Mouse (Mus musculus) stomach, embryonic 16.5 days (tissue): ENCODE data around the gene Gatad2a. TPM values are rescaled to one million over a fixed set of nuclear protein-coding genes. Genes with fewer than 3 reads are reported as not detected.

Source experiments
- ATAC-seq: fragments of 200-750 bp; cut with Nextera tagmentation; 2 replicates; pipeline ENCODE4 v1.8.0; 2017; ENCODE audit warnings: moderate number of reproducible peaks, moderate TSS enrichment; ENCODE audit not compliant: insufficient read depth, low FRiP score
- H3K27ac ChIP-seq: fragments of 300-500 bp; sonication (generic); 2 replicates; pipeline ENCODE4 v1.5.1; 2014; ENCODE audit warnings: low read length
- H3K27me3 ChIP-seq: fragments of 300-500 bp; sonication (generic); 2 replicates; pipeline ENCODE4 v1.6.1; 2014; ENCODE audit warnings: low read length, control low read depth, mixed read lengths; ENCODE audit not compliant: control insufficient read depth, insufficient read depth
- H3K36me3 ChIP-seq: fragments of 300-500 bp; sonication (generic); 2 replicates; pipeline ENCODE4 v1.6.1; 2014; ENCODE audit warnings: low read length; ENCODE audit not compliant: control insufficient read depth, insufficient read depth
- H3K4me1 ChIP-seq: fragments of 300-500 bp; sonication (generic); 2 replicates; pipeline ENCODE4 v1.6.1; 2014; ENCODE audit warnings: low read length, control low read depth, mixed read lengths; ENCODE audit not compliant: control insufficient read depth, insufficient read depth
- H3K4me2 ChIP-seq: fragments of 300-500 bp; sonication (generic); 2 replicates; pipeline ENCODE4 v1.6.1; 2014; ENCODE audit warnings: low read depth, low read length, mixed read lengths
- H3K4me3 ChIP-seq: fragments of 300-500 bp; sonication (generic); replicated peaks from 2 replicates; pipeline ENCODE4 v1.5.1; 2014; ENCODE audit warnings: mild to moderate bottlenecking, low read length
- H3K9ac ChIP-seq: fragments of 300-500 bp; sonication (generic); 2 replicates; pipeline ENCODE4 v1.6.1; 2014; ENCODE audit warnings: low read length
- H3K9me3 ChIP-seq: fragments of 300-500 bp; sonication (generic); replicated peaks from 2 replicates; pipeline ENCODE4 v1.6.1; 2016; ENCODE audit warnings: low read length, control low read depth; ENCODE audit not compliant: control insufficient read depth
- WGBS: fragments of 180-500 bp; shearing (Covaris S2); extraction: QIAGEN DNeasy Blood & Tissue Kit; methylation state at CpG from one replicate; pipeline ENCODE4 v1.1.7; 2014; 5-methylcytosine and 5-hydroxymethylcytosine counted together
- polyA plus RNA-seq: library from polyadenylated mRNA; unstranded; fragments of >200 nt; fragmentation: Nextera tagmentation; extraction: Ambion mirVana; gene quantifications from 2 replicates; pipeline ENCODE4 v1.2.1, GENCODE M21; 2015

Gene Gatad2a
- polyA plus RNA-seq, 1 experiment from 2014 or later: 29.7 TPM

DNA sequence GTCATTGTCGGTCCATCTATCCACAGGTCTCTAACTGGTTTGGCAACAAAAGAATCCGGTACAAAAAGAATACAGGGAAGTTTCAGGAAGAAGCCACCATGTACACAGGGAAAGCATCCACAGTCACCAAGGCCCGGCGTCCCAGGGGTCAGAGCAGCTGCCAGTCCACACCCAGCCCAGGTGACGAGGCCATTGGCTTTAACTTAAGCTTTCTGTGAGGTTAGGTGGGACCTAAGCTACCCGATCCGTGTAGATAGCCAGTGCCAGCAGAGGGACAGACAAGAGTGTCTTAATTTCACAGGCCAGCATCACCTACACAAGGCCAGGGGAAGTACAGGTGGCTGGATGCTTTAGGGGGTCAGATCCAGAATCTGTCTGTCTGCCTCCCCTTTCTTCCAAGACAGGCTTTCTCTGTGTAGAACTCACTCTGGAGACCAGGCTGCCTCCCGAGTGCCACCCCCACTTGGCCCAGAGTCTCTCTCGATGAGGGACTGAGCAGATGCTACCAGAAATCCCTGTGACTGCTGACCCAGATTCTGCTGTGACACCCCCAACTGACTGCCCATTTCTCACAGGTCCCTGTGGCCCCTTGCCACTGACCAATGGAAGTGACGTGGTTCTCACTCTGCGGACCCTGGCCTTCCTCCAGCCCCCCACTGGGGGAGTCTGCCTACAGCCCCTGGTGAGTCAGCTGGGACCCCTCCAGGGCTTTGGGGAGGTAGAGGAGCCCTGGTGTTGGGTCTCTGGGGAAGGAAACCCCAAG lies 126.0 kb downstream of the Gatad2a start:
- 82% methylated on average over 11 of the region's 11 CpGs for WGBS
- no peak overlapping the region for H3K9ac ChIP-seq

GRCm38 (mm10) chr8:69867696-69868326 lies 128.4 kb downstream of the Gatad2a start:
- H3K4me1 ChIP-seq: no peaks in the 10 kb centered on the region

More for the DNA sequence above, 126.0 kb downstream of the Gatad2a start:
- H3K4me1 ChIP-seq: no peaks in the 10 kb centered on the region
- ATAC-seq: no peak
- H3K27ac ChIP-seq: no peak overlapping the region
- H3K27me3 ChIP-seq: no peaks in the 10 kb centered on the region
- no peaks in the 10 kb centered on the region for H3K36me3 ChIP-seq
- H3K4me3 ChIP-seq: no peak overlapping the region
- H3K4me2 ChIP-seq: no peak overlapping the region
- H3K9me3 ChIP-seq: no peaks in the 10 kb centered on the region

DNA sequence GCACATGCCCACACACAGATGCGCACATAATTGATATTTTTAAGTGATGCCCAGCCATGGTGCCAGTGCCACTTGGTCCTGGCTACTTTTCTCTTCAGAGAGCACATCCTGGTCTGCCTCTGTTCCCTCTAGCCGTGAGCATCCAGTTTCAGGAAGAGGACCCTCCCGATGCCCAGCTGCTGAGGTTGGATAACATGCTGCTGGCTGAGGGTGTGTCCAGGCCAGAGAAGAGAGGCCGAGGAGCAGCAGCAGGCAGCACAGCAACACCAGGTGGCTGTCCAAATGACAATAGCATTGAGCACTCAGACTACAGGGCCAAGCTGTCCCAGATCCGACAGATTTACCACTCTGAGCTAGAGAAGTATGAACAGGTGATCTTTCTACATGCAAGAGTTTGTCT lies 132.0 kb downstream of the Gatad2a start:
- no peak for ATAC-seq
- Histone ChIP-seq H3K9ac (no peak overlapping the region), H3K27ac (no peak overlapping the region), H3K36me3 (no peaks in the 10 kb centered on the region), H3K4me1 (no peaks in the 10 kb centered on the region), H3K9me3 (no peaks in the 10 kb centered on the region), H3K4me3 (no peak overlapping the region), H3K4me2 (no peak overlapping the region), H3K27me3 (no peaks in the 10 kb centered on the region)
- WGBS: 73% methylated on average over 5 of the region's 5 CpGs

More at GRCm38 (mm10) chr8:69867696-69868326, 128.4 kb downstream of the Gatad2a start:
- no peak overlapping the region for H3K9ac ChIP-seq
- no peak overlapping the region for H3K4me3 ChIP-seq
- no peaks in the 10 kb centered on the region for H3K9me3 ChIP-seq
- H3K4me2 ChIP-seq: no peak overlapping the region
- no peak for ATAC-seq
- H3K27ac ChIP-seq: no peak overlapping the region
- H3K27me3 ChIP-seq: no peaks in the 10 kb centered on the region
- WGBS: 66% methylated on average over 5 of the region's 5 CpGs
- no peaks in the 10 kb centered on the region for H3K36me3 ChIP-seq

DNA sequence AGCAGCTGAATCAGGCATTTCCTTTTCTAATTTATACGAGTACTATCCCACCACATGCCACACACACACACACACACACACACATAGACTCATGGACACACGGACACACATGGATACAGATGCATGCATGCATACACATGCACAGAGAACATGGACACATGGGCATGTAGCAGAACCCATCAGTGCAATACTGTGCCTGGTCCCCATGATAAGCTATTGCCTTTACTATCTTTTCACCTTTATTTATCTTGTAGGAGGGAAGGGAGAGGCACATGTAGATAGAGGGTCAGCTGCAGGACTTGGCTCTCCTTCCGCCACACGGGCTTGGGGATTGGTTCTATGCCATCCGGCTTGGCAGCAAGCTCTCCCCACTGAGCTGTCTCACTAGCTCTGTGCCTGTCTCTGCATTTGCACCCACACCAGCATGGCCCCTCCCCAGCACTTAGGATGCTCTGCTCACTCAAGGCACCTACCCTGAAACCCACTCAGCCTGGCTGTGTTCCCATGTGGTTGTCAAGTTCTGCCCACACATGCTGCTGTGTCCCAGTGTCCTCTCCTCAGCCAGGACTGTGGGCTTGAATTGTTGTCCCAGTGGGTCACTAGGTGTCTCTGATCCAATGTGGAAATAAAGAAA lies 132.7 kb downstream of the Gatad2a start:
- Histone ChIP-seq H3K36me3 (no peaks in the 10 kb centered on the region), H3K4me2 (no peak overlapping the region), H3K4me3 (no peak overlapping the region), H3K27me3 (no peaks in the 10 kb centered on the region), H3K9me3 (no peaks in the 10 kb centered on the region), H3K9ac (no peak overlapping the region), H3K4me1 (no peaks in the 10 kb centered on the region), H3K27ac (no peak overlapping the region)
- no peak for ATAC-seq
- WGBS: 76% methylated on average over 5 of the region's 5 CpGs

DNA sequence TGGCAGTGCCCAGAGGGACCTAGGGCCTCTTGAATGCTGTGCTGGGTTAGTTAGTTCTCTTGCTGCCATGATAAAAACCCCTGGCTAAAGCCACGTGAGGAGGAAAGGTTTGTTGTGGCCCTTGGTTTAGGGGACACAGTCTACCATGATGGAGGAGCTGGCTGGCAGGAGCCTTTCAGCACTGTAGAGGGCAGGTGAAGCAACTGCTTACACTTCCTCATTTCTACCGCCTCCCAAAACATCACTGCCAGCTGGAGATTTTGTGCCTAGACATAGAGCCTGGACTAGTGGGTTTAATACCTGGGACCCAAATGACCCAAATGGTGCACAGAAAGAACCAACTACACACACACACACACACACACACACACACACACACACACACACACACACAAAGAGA lies 134.9 kb downstream of the Gatad2a start:
- 63% methylated on average over 2 of the region's 2 CpGs for WGBS
- no peaks in the 10 kb centered on the region for H3K9me3 ChIP-seq
- no peaks in the 10 kb centered on the region for H3K27me3 ChIP-seq
- ATAC-seq: no peak
- no peak overlapping the region for H3K9ac ChIP-seq
- no peaks in the 10 kb centered on the region for H3K4me1 ChIP-seq
- no peak overlapping the region for H3K27ac ChIP-seq
- no peaks in the 10 kb centered on the region for H3K36me3 ChIP-seq
- no peak overlapping the region for H3K4me3 ChIP-seq
- H3K4me2 ChIP-seq: no peak overlapping the region

DNA sequence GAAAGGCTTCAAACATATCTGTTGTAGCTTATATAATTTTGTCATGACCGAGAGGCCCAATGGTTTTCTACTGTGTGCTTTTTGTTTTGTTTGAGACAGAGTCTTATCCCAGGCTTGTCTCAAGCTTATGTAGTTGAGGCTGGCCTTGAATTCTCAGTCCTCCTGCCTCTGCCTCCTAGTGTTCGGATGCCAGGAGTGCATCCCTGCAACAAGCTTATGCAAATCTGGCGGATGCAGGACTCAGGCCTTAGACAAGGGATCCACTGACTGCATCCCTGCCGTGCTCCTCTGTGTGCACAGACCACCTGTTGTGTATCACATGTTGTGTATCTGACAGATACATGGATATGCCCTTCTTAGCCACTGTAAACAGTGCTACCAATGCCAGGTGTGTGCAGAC lies 135.4 kb downstream of the Gatad2a start:
- H3K4me1 ChIP-seq: no peaks in the 10 kb centered on the region
- H3K27ac ChIP-seq: no peak overlapping the region
- no peaks in the 10 kb centered on the region for H3K27me3 ChIP-seq
- H3K4me2 ChIP-seq: no peak overlapping the region
- H3K4me3 ChIP-seq: no peak overlapping the region
- no peaks in the 10 kb centered on the region for H3K36me3 ChIP-seq
- H3K9ac ChIP-seq: no peak overlapping the region
- no peaks in the 10 kb centered on the region for H3K9me3 ChIP-seq
- no peak for ATAC-seq
- 63% methylated on average over 4 of the region's 4 CpGs for WGBS

Other genes starting within 250 kb of the Gatad2a start
- 5.3 and 5.4 TPM in 2 replicates for gene Zfp963, start 246.4 kb downstream of the Gatad2a start, polyA plus RNA-seq
- gene Gm20422, start 221.5 kb downstream of the Gatad2a start, polyA plus RNA-seq: 0.55 TPM in 1 of 2 replicates, not detected in the other
- 45.6 and 46.6 TPM in 2 replicates for gene Atp13a1, start 205.2 kb downstream of the Gatad2a start, polyA plus RNA-seq
- 24.1 and 25.8 TPM in 2 replicates for gene Zfp866, start 205.2 kb downstream of the Gatad2a start, polyA plus RNA-seq
- 10.0 and 11.0 TPM in 2 replicates for gene Gmip, start 187.7 kb downstream of the Gatad2a start, polyA plus RNA-seq
- gene Lpar2, start 174.0 kb downstream of the Gatad2a start, polyA plus RNA-seq: 0.22 and 0.35 TPM in 2 replicates
- gene Pbx4, start 163.9 kb downstream of the Gatad2a start, polyA plus RNA-seq: 3.1 and 4.6 TPM in 2 replicates
- gene Cilp2, start 108.7 kb downstream of the Gatad2a start, polyA plus RNA-seq: 0.37 and 0.59 TPM in 2 replicates
- 2.1 and 2.3 TPM in 2 replicates for gene Tssk6, start 94.2 kb downstream of the Gatad2a start, polyA plus RNA-seq
- 170 and 193 TPM in 2 replicates for gene Ndufa13, start 93.8 kb downstream of the Gatad2a start, polyA plus RNA-seq
- 3.0 and 3.2 TPM in 2 replicates for gene Yjefn3, start 93.7 kb downstream of the Gatad2a start, polyA plus RNA-seq
- 46.1 and 46.7 TPM in 2 replicates for gene Mau2, start 46.4 kb upstream of the Gatad2a start, polyA plus RNA-seq
- gene Sugp1, start 46.4 kb upstream of the Gatad2a start, polyA plus RNA-seq: 39.1 and 42.0 TPM in 2 replicates
- 8.4 and 11.6 TPM in 2 replicates for gene Tm6sf2, start 76.5 kb upstream of the Gatad2a start, polyA plus RNA-seq
- gene Hapln4, start 87.1 kb upstream of the Gatad2a start, polyA plus RNA-seq: 0.28 TPM in 1 of 2 replicates, not detected in the other
- gene Ncan, start 124.5 kb upstream of the Gatad2a start, polyA plus RNA-seq: 0.96 and 1.4 TPM in 2 replicates
- gene Nr2c2ap, start 134.9 kb upstream of the Gatad2a start, polyA plus RNA-seq: 35.7 and 37.1 TPM in 2 replicates
- gene Rfxank, start 142.8 kb upstream of the Gatad2a start, polyA plus RNA-seq: 14.5 and 17.1 TPM in 2 replicates
- 38.0 and 42.8 TPM in 2 replicates for gene Borcs8, start 143.1 kb upstream of the Gatad2a start, polyA plus RNA-seq
- 0.25 TPM in 2 replicates for gene Mef2b, start 143.3 kb upstream of the Gatad2a start, polyA plus RNA-seq
- 64.2 and 64.8 TPM in 2 replicates for gene Tmem161a, start 176.0 kb upstream of the Gatad2a start, polyA plus RNA-seq
- 5.1 and 6.1 TPM in 2 replicates for gene Slc25a42, start 215.9 kb upstream of the Gatad2a start, polyA plus RNA-seq
- gene Sugp2, start 237.8 kb upstream of the Gatad2a start, polyA plus RNA-seq: 25.6 and 26.4 TPM in 2 replicates
- 25.3 and 27.0 TPM in 2 replicates for gene Armc6, start 238.1 kb upstream of the Gatad2a start, polyA plus RNA-seq